Mouse (Mus musculus): ENCODE measurements around the gene Eml5. TPM values are rescaled to one million over a fixed set of nuclear protein-coding genes. Genes with fewer than 3 reads are reported as not detected.

Gene Eml5
- 22.9 and 41.2 TPM in 2 replicates for total RNA-seq (2021)
- long read RNA-seq, partial matches to known transcripts, result 2 of 7 reads
- long read RNA-seq, other reads (novel, unspliced or antisense), result 5 of 7 reads

GRCm38 (mm10) chr12:98900881-98901801 lies at the start of gene Eml5:
Gene Eml5, minus strand, starts transcription at chr12:98901484.
- DNase-seq, result peak; percentile 88

- no peak for DNase-seq
Observed at GRCm38 (mm10) chr12:98932856-98933255, 31.6 kb upstream of the Eml5 start.

- DNase-seq, result no peak
Observed at GRCm38 (mm10) chr12:98932441-98932840, 31.2 kb upstream of the Eml5 start.

GRCm38 (mm10) chr12:98931174-98931573 lies 29.9 kb upstream of the Eml5 start:
- no peak for DNase-seq

GRCm38 (mm10) chr12:98920194-98920991 lies 19.1 kb upstream of the Eml5 start, which contains the start of gene Ttc8:
Gene Ttc8, plus strand, starts transcription at chr12:98920574.
- peak; percentile 86 for DNase-seq

GRCm38 (mm10) chr12:98910096-98910495 lies 8.8 kb upstream of the Eml5 start:
- no peak for DNase-seq

GRCm38 (mm10) chr12:98905466-98905865 lies 4.2 kb upstream of the Eml5 start:
- DNase-seq, result no peak

- DNase-seq, result peak; percentile 11
Observed at GRCm38 (mm10) chr12:98900341-98900880, 873 bp downstream of the Eml5 start.

GRCm38 (mm10) chr12:98899676-98900075 lies 1.6 kb downstream of the Eml5 start:
- DNase-seq, result no peak

GRCm38 (mm10) chr12:98896761-98897160 lies 4.5 kb downstream of the Eml5 start:
- DNase-seq, result no peak

- DNase-seq, result no peak
Observed at GRCm38 (mm10) chr12:98884515-98884914, 16.8 kb downstream of the Eml5 start.

GRCm38 (mm10) chr12:98881796-98882195 lies 19.5 kb downstream of the Eml5 start:
- DNase-seq, result no peak

GRCm38 (mm10) chr12:98878693-98879092 lies 22.6 kb downstream of the Eml5 start:
- no peak for DNase-seq

- DNase-seq, result no peak
Observed at GRCm38 (mm10) chr12:98875216-98875615, 26.1 kb downstream of the Eml5 start.

GRCm38 (mm10) chr12:98872836-98873235 lies 28.4 kb downstream of the Eml5 start:
- DNase-seq, result no peak

GRCm38 (mm10) chr12:98863436-98863835 lies 37.8 kb downstream of the Eml5 start:
- DNase-seq, result no peak

- DNase-seq, result no peak
Observed at GRCm38 (mm10) chr12:98860316-98860715, 41.0 kb downstream of the Eml5 start.

- peak; percentile 31 for DNase-seq
Observed at GRCm38 (mm10) chr12:98850767-98851166, 50.5 kb downstream of the Eml5 start.

- no peak for DNase-seq
Observed at GRCm38 (mm10) chr12:98844774-98845173, 56.5 kb downstream of the Eml5 start.

- DNase-seq, result no peak
Observed at GRCm38 (mm10) chr12:98840135-98840534, 61.1 kb downstream of the Eml5 start.

GRCm38 (mm10) chr12:98837940-98838339 lies 63.3 kb downstream of the Eml5 start:
- DNase-seq, result no peak

GRCm38 (mm10) chr12:98835466-98835865 lies 65.8 kb downstream of the Eml5 start:
- no peak for DNase-seq

GRCm38 (mm10) chr12:98834879-98835278 lies 66.4 kb downstream of the Eml5 start:
- no peak for DNase-seq
